Mouse (Mus musculus) kidney, postnatal 25 days (tissue): ENCODE results near the gene Igf1r.

ENCODE experiments used
- DNase-seq, 2 experiments: peaks; one replicate each; pipeline ENCODE4 v3.0.0; 2021; ENCODE audit warnings: mixed read lengths in 2 of 2

The Igf1r gene

GRCm38 (mm10) chr7:68057010-68057409 lies 104.4 kb downstream of the Igf1r start:
- peak in 1 of 2 experiments; percentile 36 for DNase-seq

- DNase-seq, result peak in 1 of 2 experiments; percentile 19
Observed at GRCm38 (mm10) chr7:68059690-68060089, 107.1 kb downstream of the Igf1r start.

GRCm38 (mm10) chr7:68061434-68061833 lies 108.8 kb downstream of the Igf1r start:
- DNase-seq, result no peak

- peak in 1 of 2 experiments; percentile 68 for DNase-seq
Observed at GRCm38 (mm10) chr7:68062170-68062848, 109.7 kb downstream of the Igf1r start.

- DNase-seq, result no peak
Observed at GRCm38 (mm10) chr7:68062849-68063208, 110.2 kb downstream of the Igf1r start.

- DNase-seq, result no peak
Observed at GRCm38 (mm10) chr7:68063711-68064110, 111.1 kb downstream of the Igf1r start.

- DNase-seq, result peak in 1 of 2 experiments; percentile 70
Observed at GRCm38 (mm10) chr7:68064120-68064519, 111.5 kb downstream of the Igf1r start.

- peak in 1 of 2 experiments; percentile 63 for DNase-seq
Observed at GRCm38 (mm10) chr7:68064647-68065362, 112.2 kb downstream of the Igf1r start.

GRCm38 (mm10) chr7:68065904-68066303 lies 113.3 kb downstream of the Igf1r start:
- DNase-seq, result peak; percentile 72 to 83

GRCm38 (mm10) chr7:68067321-68067720 lies 114.7 kb downstream of the Igf1r start:
- no peak for DNase-seq

- DNase-seq, result no peak
Observed at GRCm38 (mm10) chr7:68069324-68069723, 116.7 kb downstream of the Igf1r start.

GRCm38 (mm10) chr7:68070030-68070429 lies 117.4 kb downstream of the Igf1r start:
- DNase-seq, result no peak

- peak; percentile 93 to 94 for DNase-seq
Observed at GRCm38 (mm10) chr7:68070626-68071025, 118.0 kb downstream of the Igf1r start.

- no peak for DNase-seq
Observed at GRCm38 (mm10) chr7:68071050-68071449, 118.4 kb downstream of the Igf1r start.

GRCm38 (mm10) chr7:68071749-68072148 lies 119.1 kb downstream of the Igf1r start:
- no peak for DNase-seq

GRCm38 (mm10) chr7:68072524-68073459 lies 120.2 kb downstream of the Igf1r start:
- DNase-seq, result peak; percentile 69 to 90

- peak; percentile 61 to 85 for DNase-seq
Observed at GRCm38 (mm10) chr7:68073460-68073806, 120.8 kb downstream of the Igf1r start.

GRCm38 (mm10) chr7:68074748-68075147 lies 122.1 kb downstream of the Igf1r start:
- DNase-seq, result no peak

- no peak for DNase-seq
Observed at GRCm38 (mm10) chr7:68075401-68075800, 122.8 kb downstream of the Igf1r start.

- peak; percentile 55 to 85 for DNase-seq
Observed at GRCm38 (mm10) chr7:68080122-68080845, 127.7 kb downstream of the Igf1r start.

GRCm38 (mm10) chr7:68085338-68085737 lies 132.7 kb downstream of the Igf1r start:
- DNase-seq, result peak in 1 of 2 experiments; percentile 60

GRCm38 (mm10) chr7:68085870-68086341 lies 133.3 kb downstream of the Igf1r start:
- DNase-seq, result peak; percentile 46 to 65
